Mouse (Mus musculus): ENCODE measurements at regions not wholly inside any gene's neighbourhood (a gene's known extent, or its start where the extent isn't known, plus 50 kb on each side); places are given as distances from the start of the nearest gene placed in this dataset.

- no peak for DNase-seq
Measured at GRCm38 (mm10) chr4:12627158-12627871, 455.5 kb upstream of the Fam92a start.

- no peak for DNase-seq
Measured at GRCm38 (mm10) chr4:12620756-12621270, 449.0 kb upstream of the Fam92a start.

- no peak for DNase-seq
Measured at GRCm38 (mm10) chr4:12620059-12620755, 448.4 kb upstream of the Fam92a start.

- DNase-seq: no peak
Measured at GRCm38 (mm10) chr4:12616665-12617064, 444.9 kb upstream of the Fam92a start.

- DNase-seq: no peak
Measured at GRCm38 (mm10) chr4:12611511-12611910, 439.7 kb upstream of the Fam92a start.

GRCm38 (mm10) chr4:12601165-12601919, 429.5 kb upstream of the Fam92a start:
- no peak for DNase-seq

GRCm38 (mm10) chr4:12595801-12596515, 424.1 kb upstream of the Fam92a start:
- no peak for DNase-seq

- no peak for DNase-seq
Measured at GRCm38 (mm10) chr4:12592973-12593372, 421.2 kb upstream of the Fam92a start.

GRCm38 (mm10) chr4:12578102-12578501, 406.3 kb upstream of the Fam92a start:
- DNase-seq: no peak

GRCm38 (mm10) chr4:12571881-12572280, 400.1 kb upstream of the Fam92a start:
- DNase-seq: no peak

- DNase-seq: no peak
Measured at GRCm38 (mm10) chr4:12570689-12571088, 398.9 kb upstream of the Fam92a start.

GRCm38 (mm10) chr4:12567643-12568042, 395.8 kb upstream of the Fam92a start:
- DNase-seq: no peak

- peak; percentile 11 to 37 for DNase-seq
Measured at GRCm38 (mm10) chr4:12563016-12563415, 391.2 kb upstream of the Fam92a start.

GRCm38 (mm10) chr4:12560546-12560945, 388.7 kb upstream of the Fam92a start:
- DNase-seq: no peak

GRCm38 (mm10) chr4:12560015-12560414, 388.2 kb upstream of the Fam92a start:
- no peak for DNase-seq

GRCm38 (mm10) chr4:12557105-12557504, 385.3 kb upstream of the Fam92a start:
- no peak for DNase-seq

- no peak for DNase-seq
Measured at GRCm38 (mm10) chr4:12549265-12549664, 377.4 kb upstream of the Fam92a start.

- DNase-seq: no peak
Measured at GRCm38 (mm10) chr4:12543906-12544305, 372.1 kb upstream of the Fam92a start.

GRCm38 (mm10) chr4:12541508-12541907, 369.7 kb upstream of the Fam92a start:
- no peak for DNase-seq

- no peak for DNase-seq
Measured at GRCm38 (mm10) chr4:12539184-12539791, 367.5 kb upstream of the Fam92a start.

GRCm38 (mm10) chr4:12538694-12539121, 366.9 kb upstream of the Fam92a start:
- no peak for DNase-seq

- DNase-seq: no peak
Measured at GRCm38 (mm10) chr4:12538043-12538442, 366.2 kb upstream of the Fam92a start.
